Mouse (Mus musculus) adipocyte (in vitro differentiated cells): ENCODE data around the gene Gatad2b.
A peak's percentile ranks its signal among the peaks of the same experiment; 100 is the strongest.
"Not testable (repeated sequence)": the region's sequence is repeated elsewhere in the genome, so short reads cannot be mapped to it uniquely, and the experiment has no call there.

ENCODE experiments used
- DNase-seq: peaks from one replicate; pipeline ENCODE4 v3.0.0-alpha.2; 2016; ENCODE audit warnings: low spot score

Gene Gatad2b

DNA sequence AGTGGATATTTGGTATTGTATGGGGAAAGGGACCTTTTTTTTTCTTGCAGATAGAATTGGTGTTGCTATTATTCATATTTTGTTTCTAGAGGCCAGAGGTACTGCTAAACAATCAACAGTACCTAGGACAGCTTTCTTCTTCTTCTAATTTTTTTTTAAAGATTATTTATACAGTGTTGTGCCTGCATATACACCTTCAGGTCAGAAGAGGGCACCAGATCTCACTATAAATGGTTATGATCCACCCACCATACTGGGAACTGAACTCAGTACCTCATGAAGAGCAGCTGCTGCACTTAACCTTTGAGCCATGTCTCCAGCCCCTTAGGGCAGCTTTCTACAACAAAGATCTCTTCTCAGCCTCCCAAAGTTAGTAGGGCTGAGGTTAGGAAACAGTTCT is 20.4 kb downstream of the Gatad2b start:
- DNase-seq: no peak

GRCm38 (mm10) chr3:90314241-90314640 is 21.3 kb downstream of the Gatad2b start:
- no peak for DNase-seq

DNA sequence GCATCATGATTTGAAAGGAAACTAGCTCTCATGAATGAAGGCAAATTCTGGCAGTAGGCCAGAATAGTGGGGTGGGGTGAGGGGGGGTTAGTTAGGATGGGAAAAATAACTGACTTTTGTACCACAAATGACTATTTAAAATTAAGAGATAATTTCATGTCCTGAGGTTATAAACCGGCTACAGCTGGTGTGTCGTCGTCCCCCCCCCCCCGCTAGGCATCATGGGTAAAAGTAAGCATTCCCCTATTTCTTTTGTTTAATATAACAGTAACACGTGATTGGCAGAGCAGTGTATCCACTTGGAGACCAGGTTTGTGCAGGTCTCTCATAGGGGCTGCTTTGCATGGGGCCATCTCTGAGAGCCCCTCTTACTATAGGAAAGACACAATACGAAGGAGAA is 29.3 kb downstream of the Gatad2b start:
- DNase-seq: no peak

- DNase-seq: peak; percentile 49
These were observed 30.1 kb downstream of the Gatad2b start for GRCm38 (mm10) chr3:90323119-90323518.

- no peak for DNase-seq
These were observed 39.5 kb downstream of the Gatad2b start for GRCm38 (mm10) chr3:90332485-90332884.

DNA sequence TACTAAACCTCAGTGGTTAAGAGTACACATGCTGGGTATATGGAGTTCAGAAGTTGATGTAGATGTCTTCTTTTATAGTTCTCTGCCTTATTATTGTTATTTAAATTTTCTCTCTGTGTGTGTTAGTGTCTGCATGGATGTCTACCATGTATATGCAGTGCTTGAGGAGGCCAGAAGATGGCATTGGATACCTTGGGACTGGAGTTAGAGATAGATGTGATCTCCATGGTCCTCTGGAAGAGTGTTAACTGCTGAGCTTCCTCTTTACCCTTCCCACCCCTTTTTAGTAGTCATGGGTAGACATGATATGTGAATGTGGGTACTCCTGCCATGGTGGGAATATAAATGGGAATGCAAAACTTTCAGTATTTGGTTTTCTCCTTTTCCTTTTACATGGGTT is 42.5 kb downstream of the Gatad2b start:
- no peak for DNase-seq

DNA sequence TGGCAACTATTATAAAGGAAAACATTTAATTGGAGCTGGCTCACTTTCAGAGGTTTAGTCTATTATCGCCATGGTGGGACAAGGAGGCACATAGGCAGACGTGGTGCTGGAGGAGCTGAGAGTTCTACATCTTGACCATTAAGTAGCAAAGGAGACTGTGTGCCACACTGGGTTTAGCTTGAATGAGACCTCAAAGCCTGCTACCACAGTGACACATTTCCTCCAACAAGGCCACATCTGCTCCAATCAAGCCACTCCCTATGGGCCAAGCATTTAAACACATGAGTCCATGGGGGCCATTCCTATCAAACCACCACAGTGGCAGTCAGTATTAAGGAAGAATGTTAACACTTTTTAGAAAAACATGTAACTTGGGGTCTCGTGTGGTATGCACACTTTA is 45.2 kb downstream of the Gatad2b start:
- DNase-seq: no peak

DNA sequence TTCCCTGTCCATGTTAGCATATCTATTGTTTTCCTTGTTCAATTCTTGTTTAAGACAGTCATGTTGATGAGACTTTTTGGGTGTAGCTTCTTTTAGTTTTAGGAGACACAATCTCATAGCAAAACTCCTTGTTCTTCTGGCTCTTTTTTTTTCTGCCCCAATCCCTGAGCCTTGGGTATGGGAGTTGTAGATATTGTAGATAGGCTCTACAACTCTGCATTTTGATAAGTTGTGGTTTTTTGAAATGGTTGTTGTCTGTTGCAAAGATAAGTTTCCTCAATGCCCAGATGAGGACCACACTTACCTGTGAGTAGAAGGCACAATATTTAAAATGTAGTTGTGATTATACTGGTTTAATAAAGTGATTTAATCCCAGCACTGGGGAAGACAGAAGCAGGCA is 47.2 kb downstream of the Gatad2b start:
- no peak for DNase-seq

DNA sequence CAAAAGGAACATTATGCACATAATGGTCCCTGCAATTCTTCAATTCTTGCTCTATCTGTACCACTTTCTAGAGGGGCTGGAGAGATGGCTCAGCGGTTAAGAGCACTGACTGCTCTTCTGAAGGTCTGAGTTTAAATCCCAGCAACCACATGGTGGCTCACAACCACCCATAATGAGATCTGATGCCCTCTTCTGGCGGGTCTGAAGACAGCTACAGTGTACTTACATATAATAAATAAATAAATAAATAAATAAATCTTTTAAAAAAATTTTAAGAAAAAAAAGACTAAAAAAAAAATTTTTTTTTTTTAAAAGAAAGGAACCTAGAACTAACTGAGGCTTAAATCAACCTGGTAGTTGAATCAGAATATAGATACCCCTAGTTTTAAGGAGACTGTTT is 49.9 kb downstream of the Gatad2b start:
- not testable (repeated sequence) for DNase-seq

GRCm38 (mm10) chr3:90347847-90348246 is 54.9 kb downstream of the Gatad2b start:
- no peak for DNase-seq

GRCm38 (mm10) chr3:90357959-90358358 is 65.0 kb downstream of the Gatad2b start:
- DNase-seq: no peak

GRCm38 (mm10) chr3:90359230-90359629 is 66.3 kb downstream of the Gatad2b start:
- no peak for DNase-seq

DNA sequence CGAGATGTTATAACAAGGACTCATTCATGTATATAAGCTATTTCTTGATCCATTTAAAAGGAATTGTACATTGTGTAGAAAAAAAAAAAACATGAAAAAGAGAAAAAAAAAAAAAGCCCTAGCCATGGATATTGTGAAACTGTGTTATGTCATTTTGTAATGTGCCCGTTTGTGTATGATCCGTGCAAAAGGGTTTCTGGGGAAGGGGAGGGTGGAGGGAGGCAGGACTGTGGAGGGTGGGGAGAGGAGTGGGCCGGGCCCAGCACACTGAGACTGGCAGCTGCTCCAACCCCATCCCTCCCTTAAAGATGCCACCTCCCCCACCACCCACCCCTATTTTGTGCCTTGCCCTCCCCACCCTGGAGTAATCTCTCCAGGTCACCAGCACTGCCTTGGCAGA is 68.5 kb downstream of the Gatad2b start:
- peak; percentile 58 for DNase-seq

- DNase-seq: no peak
These were observed 69.4 kb downstream of the Gatad2b start for GRCm38 (mm10) chr3:90362346-90362745.

DNA sequence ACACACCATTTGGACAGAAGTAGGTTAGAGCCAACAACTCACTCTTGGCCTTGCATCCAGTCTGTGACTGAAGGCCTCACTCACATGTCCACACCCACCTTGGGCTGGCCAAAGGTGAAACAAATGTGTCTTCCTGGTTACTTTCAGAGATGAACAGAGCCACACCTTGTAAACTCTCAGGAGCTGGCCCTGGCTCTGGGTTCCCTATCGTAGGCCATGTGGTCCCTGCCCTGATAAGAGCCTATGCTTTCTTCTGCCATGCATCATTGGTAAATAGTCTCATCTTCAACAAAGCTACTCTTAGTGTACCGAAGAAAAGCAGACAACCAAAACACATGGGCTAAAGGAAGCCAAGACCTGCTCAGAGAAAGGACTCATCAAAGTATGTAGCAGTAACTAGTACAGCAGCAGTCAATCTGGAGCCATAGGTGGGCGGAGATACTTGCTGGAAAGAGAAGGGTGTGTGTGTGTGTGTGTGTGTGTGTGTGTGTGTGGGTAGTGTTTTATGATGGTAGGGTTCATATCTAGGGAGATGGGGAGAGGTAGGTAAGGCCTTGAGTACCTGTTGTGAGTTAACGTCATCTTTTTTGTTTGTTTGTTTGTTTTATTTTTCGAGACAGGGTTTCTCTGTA is 74.1 kb downstream of the Gatad2b start:
- DNase-seq: no peak

DNA sequence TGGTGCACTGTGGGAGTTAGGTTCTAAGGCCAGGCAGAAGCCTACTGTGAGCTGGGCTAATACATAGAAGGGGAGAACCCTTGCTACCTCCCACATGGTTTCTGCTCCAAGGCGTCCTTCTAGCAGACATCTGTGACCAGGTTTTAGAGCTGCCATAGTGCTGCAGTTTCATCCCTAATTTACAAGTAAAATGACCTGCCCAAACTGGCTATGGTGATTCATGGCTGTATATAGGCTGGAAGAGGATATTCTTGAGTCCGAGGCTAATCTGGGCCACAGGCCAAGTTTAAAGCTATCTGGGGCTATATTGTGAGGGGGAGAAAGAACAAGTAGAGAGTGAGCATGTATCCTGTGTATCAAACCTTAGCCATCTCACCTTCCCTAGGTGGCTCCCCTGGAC is 76.1 kb downstream of the Gatad2b start:
- DNase-seq: no peak

DNA sequence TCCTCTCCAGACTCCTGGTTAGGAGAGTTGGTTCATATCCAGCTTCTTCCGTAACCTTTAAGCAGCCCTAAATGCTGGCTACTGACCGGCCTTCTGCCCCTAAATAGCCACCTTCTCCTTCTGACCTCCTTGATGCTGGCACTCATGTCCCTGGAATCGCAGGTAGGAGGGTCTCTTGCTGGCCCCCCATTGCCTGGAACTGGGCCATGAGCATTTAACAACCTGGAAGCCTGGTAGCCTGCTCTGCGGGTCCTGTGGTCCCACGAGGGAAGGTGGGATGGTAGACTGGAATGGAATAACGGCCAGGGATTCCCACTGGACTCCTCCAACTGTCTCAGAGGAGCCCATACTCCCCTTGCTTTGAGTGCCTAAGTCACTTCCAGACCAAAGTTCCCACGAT is 78.9 kb downstream of the Gatad2b start:
- DNase-seq: no peak

DNA sequence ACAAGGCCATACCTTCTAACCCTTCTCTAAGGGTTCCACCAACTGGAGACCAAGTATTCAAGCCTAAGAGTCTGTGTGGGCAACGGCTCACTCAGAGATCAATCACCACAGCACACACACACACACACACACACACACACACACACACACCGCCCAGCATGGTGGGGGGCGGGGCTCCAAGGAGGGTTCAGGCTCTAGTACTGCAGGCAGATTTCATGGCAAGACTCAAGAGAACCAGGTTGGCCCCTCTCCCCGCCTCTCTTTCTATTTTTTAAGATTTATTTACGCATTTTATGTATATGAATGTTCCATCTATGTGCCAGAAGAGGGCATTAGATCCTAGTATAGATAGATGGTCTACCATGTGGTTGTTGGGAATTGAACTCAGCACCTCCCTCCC is 79.8 kb downstream of the Gatad2b start:
- DNase-seq: no peak

GRCm38 (mm10) chr3:90373432-90374028 is 80.6 kb downstream of the Gatad2b start:
- DNase-seq: peak; percentile 89

GRCm38 (mm10) chr3:90374368-90374767 is 81.4 kb downstream of the Gatad2b start:
- no peak for DNase-seq

DNA sequence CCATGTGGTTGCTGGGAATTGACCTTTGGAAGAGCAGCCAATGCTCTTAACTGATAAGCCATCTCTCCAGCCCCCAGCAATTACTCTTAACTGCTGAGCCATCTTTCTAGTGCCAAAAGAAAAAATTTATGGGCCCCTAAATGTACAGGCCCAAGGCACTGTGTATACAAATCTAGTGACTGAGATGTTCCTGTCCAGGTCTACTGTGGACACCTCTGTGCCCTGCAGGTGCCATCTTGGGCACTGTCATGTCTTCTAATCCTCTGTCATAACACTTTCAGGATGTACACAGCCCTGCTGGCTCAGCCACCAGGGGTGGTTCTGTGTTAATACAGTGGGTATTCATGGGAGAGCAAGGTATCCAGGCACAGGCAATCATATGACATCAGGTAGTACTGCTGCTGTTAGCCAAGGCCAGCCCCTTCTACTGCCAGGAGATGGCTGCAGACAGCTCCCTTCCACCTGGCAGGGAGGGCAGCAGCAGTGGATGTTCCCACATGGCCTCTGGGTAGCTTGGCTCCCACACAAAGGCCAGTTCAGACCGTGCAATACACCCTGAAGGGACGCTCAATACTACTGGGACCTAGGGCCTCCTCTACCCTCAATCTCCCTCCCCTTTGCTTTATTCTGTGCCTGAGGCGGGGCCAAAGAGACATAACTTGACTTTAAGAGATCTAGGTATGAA is 82.7 kb downstream of the Gatad2b start:
- no peak for DNase-seq

DNA sequence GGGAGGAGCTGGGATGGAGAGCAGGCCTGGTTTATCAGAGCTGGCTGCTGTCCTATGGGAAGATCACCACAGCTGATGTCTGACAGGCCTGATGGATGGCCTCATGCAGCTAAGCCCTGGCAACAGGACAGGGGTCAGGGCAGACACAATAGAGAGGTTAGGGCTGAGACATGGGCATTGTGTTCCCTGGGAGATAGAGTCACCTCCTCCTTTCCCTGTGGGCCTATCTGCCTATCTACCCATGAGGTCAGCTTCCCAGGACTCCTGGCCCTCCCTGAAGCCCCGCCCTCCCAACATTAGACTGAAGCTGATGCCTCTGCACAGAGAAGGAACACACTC is 83.2 kb downstream of the Gatad2b start:
- peak; percentile 62 for DNase-seq

DNA sequence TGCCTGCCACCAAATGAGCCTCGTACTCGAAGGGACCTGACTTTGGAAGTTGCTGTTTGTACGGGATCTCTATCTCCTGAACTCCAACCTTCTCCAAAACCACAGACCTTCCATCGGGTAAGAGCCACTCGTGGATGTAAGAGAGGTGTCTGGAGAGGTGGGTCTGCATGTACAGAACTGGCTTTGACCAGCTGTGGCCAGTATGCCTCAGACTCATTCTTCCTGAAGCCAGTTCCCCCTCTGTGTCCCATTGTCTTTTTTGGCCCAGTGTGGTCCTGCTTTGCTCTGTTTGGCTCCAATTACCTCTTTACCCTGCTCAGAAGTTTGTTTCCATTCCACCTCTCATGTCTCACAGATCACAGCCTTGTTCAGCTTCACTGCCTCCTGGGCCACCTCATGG is 85.5 kb downstream of the Gatad2b start:
- DNase-seq: no peak

- DNase-seq: no peak
These were observed 88.7 kb downstream of the Gatad2b start for GRCm38 (mm10) chr3:90381727-90382126.
